Mouse (Mus musculus): ENCODE measurements around the gene Wnt3a. TPM values are rescaled to one million over a fixed set of nuclear protein-coding genes. Genes with fewer than 3 reads are reported as not detected.

Wnt3a gene
- polyA plus RNA-seq (2015; fragmentation: Nextera tagmentation; extraction: Ambion mirVana), result 0.35 and 0.73 TPM in 2 replicates

GRCm38 (mm10) chr11:59290702-59291303, at the start of gene Wnt3a:
Wnt3a (minus strand) TSS chr11:59290752.
- under 1% methylated on average over 26 of the region's 60 CpGs for WGBS
- peak within 1 kb of the TSS; percentile 30 for H3K4me3 ChIP-seq (replicated peaks; ENCODE audit: low read length)
- H3K27ac ChIP-seq (ENCODE audit: low read length), result no peak within 1 kb of the TSS
- no peak within 1 kb of the TSS for H3K9ac ChIP-seq (replicated peaks; ENCODE audit: low read depth, low read length)
- H3K36me3 ChIP-seq (ENCODE audit: control insufficient read depth, insufficient read depth), result no peaks in the 10 kb centered on the region
- H3K4me2 ChIP-seq (ENCODE audit: low read length), result peak within 1 kb of the TSS; percentile 34
- H3K4me1 ChIP-seq (replicated peaks; ENCODE audit: control insufficient read depth, insufficient read depth, low read length), result peaks cover 9% of the 10 kb centered on the region
- no peak for ATAC-seq
- no peaks in the 10 kb centered on the region for H3K9me3 ChIP-seq (ENCODE audit: control insufficient read depth, low read length)
- peaks cover 81% of the 10 kb centered on the region for H3K27me3 ChIP-seq (replicated peaks; ENCODE audit: control insufficient read depth, insufficient read depth, low read length)

- no peak for ATAC-seq
- WGBS, result 91% methylated on average over 2 of the region's 2 CpGs
- H3K27ac ChIP-seq (ENCODE audit: low read length), result no peak overlapping the region
These were observed 48.2 kb upstream of the Wnt3a start for GRCm38 (mm10) chr11:59338736-59339120.

GRCm38 (mm10) chr11:59337955-59338735, 47.6 kb upstream of the Wnt3a start:
- Histone ChIP-seq H3K9ac (replicated peaks; ENCODE audit: low read depth, low read length) (no peak overlapping the region), H3K4me2 (ENCODE audit: low read length) (no peak overlapping the region), H3K27ac (ENCODE audit: low read length) (no peak overlapping the region), H3K9me3 (ENCODE audit: control insufficient read depth, low read length) (no peaks in the 10 kb centered on the region), H3K4me1 (replicated peaks; ENCODE audit: control insufficient read depth, insufficient read depth, low read length) (no peaks in the 10 kb centered on the region), H3K27me3 (replicated peaks; ENCODE audit: control insufficient read depth, insufficient read depth, low read length) (no peaks in the 10 kb centered on the region), H3K4me3 (replicated peaks; ENCODE audit: low read length) (no peak overlapping the region), H3K36me3 (ENCODE audit: control insufficient read depth, insufficient read depth) (no peaks in the 10 kb centered on the region)
- 66% methylated on average over 13 of the region's 13 CpGs for WGBS
- no peak for ATAC-seq

More at GRCm38 (mm10) chr11:59338736-59339120, 48.2 kb upstream of the Wnt3a start:
- no peaks in the 10 kb centered on the region for H3K27me3 ChIP-seq (replicated peaks; ENCODE audit: control insufficient read depth, insufficient read depth, low read length)
- no peak overlapping the region for H3K4me2 ChIP-seq (ENCODE audit: low read length)
- H3K9ac ChIP-seq (replicated peaks; ENCODE audit: low read depth, low read length), result no peak overlapping the region
- H3K36me3 ChIP-seq (ENCODE audit: control insufficient read depth, insufficient read depth), result no peaks in the 10 kb centered on the region
- H3K9me3 ChIP-seq (ENCODE audit: control insufficient read depth, low read length), result no peaks in the 10 kb centered on the region
- no peak overlapping the region for H3K4me3 ChIP-seq (replicated peaks; ENCODE audit: low read length)
- H3K4me1 ChIP-seq (replicated peaks; ENCODE audit: control insufficient read depth, insufficient read depth, low read length), result no peaks in the 10 kb centered on the region

GRCm38 (mm10) chr11:59336381-59336780, 45.8 kb upstream of the Wnt3a start:
- H3K4me2 ChIP-seq (ENCODE audit: low read length), result no peak overlapping the region
- no peaks in the 10 kb centered on the region for H3K36me3 ChIP-seq (ENCODE audit: control insufficient read depth, insufficient read depth)
- H3K27ac ChIP-seq (ENCODE audit: low read length), result no peak overlapping the region
- no peaks in the 10 kb centered on the region for H3K4me1 ChIP-seq (replicated peaks; ENCODE audit: control insufficient read depth, insufficient read depth, low read length)
- WGBS, result 10% methylated on average over 1 of the region's 1 CpGs
- no peak for ATAC-seq
- no peak overlapping the region for H3K4me3 ChIP-seq (replicated peaks; ENCODE audit: low read length)
- no peak overlapping the region for H3K9ac ChIP-seq (replicated peaks; ENCODE audit: low read depth, low read length)
- H3K9me3 ChIP-seq (ENCODE audit: control insufficient read depth, low read length), result no peaks in the 10 kb centered on the region
- no peaks in the 10 kb centered on the region for H3K27me3 ChIP-seq (replicated peaks; ENCODE audit: control insufficient read depth, insufficient read depth, low read length)

- H3K9ac ChIP-seq (replicated peaks; ENCODE audit: low read depth, low read length), result no peak overlapping the region
- H3K4me2 ChIP-seq (ENCODE audit: low read length), result no peak overlapping the region
- H3K4me3 ChIP-seq (replicated peaks; ENCODE audit: low read length), result no peak overlapping the region
- 50% methylated on average over 2 of the region's 2 CpGs for WGBS
- no peaks in the 10 kb centered on the region for H3K36me3 ChIP-seq (ENCODE audit: control insufficient read depth, insufficient read depth)
- H3K27ac ChIP-seq (ENCODE audit: low read length), result no peak overlapping the region
- no peak for ATAC-seq
- H3K27me3 ChIP-seq (replicated peaks; ENCODE audit: control insufficient read depth, insufficient read depth, low read length), result no peaks in the 10 kb centered on the region
- H3K4me1 ChIP-seq (replicated peaks; ENCODE audit: control insufficient read depth, insufficient read depth, low read length), result no peaks in the 10 kb centered on the region
- H3K9me3 ChIP-seq (ENCODE audit: control insufficient read depth, low read length), result no peaks in the 10 kb centered on the region
These were observed 45.4 kb upstream of the Wnt3a start for GRCm38 (mm10) chr11:59335942-59336341.

GRCm38 (mm10) chr11:59335150-59335549, 44.6 kb upstream of the Wnt3a start:
- Histone ChIP-seq H3K4me3 (replicated peaks; ENCODE audit: low read length) (no peak overlapping the region), H3K4me2 (ENCODE audit: low read length) (no peak overlapping the region), H3K4me1 (replicated peaks; ENCODE audit: control insufficient read depth, insufficient read depth, low read length) (no peaks in the 10 kb centered on the region), H3K9me3 (ENCODE audit: control insufficient read depth, low read length) (no peaks in the 10 kb centered on the region), H3K27ac (ENCODE audit: low read length) (no peak overlapping the region), H3K27me3 (replicated peaks; ENCODE audit: control insufficient read depth, insufficient read depth, low read length) (no peaks in the 10 kb centered on the region), H3K36me3 (ENCODE audit: control insufficient read depth, insufficient read depth) (no peaks in the 10 kb centered on the region), H3K9ac (replicated peaks; ENCODE audit: low read depth, low read length) (no peak overlapping the region)
- 79% methylated on average over 4 of the region's 4 CpGs for WGBS
- ATAC-seq, result no peak

GRCm38 (mm10) chr11:59332938-59333337, 42.4 kb upstream of the Wnt3a start:
- no peaks in the 10 kb centered on the region for H3K9me3 ChIP-seq (ENCODE audit: control insufficient read depth, low read length)
- no peak overlapping the region for H3K9ac ChIP-seq (replicated peaks; ENCODE audit: low read depth, low read length)
- no peaks in the 10 kb centered on the region for H3K36me3 ChIP-seq (ENCODE audit: control insufficient read depth, insufficient read depth)
- H3K4me3 ChIP-seq (replicated peaks; ENCODE audit: low read length), result no peak overlapping the region
- H3K27ac ChIP-seq (ENCODE audit: low read length), result no peak overlapping the region
- H3K27me3 ChIP-seq (replicated peaks; ENCODE audit: control insufficient read depth, insufficient read depth, low read length), result no peaks in the 10 kb centered on the region
- H3K4me1 ChIP-seq (replicated peaks; ENCODE audit: control insufficient read depth, insufficient read depth, low read length), result no peaks in the 10 kb centered on the region; the same call in 1 of the 2 replicates
- 29% methylated on average over 9 of the region's 9 CpGs for WGBS
- no peak for ATAC-seq
- no peak overlapping the region for H3K4me2 ChIP-seq (ENCODE audit: low read length)

- no peak for ATAC-seq
- Histone ChIP-seq H3K27ac (ENCODE audit: low read length) (no peak overlapping the region), H3K9me3 (ENCODE audit: control insufficient read depth, low read length) (no peaks in the 10 kb centered on the region), H3K9ac (replicated peaks; ENCODE audit: low read depth, low read length) (no peak overlapping the region), H3K4me3 (replicated peaks; ENCODE audit: low read length) (no peak overlapping the region), H3K4me1 (replicated peaks; ENCODE audit: control insufficient read depth, insufficient read depth, low read length) (no peaks in the 10 kb centered on the region; the same call in 1 of the 2 replicates), H3K27me3 (replicated peaks; ENCODE audit: control insufficient read depth, insufficient read depth, low read length) (no peaks in the 10 kb centered on the region), H3K4me2 (ENCODE audit: low read length) (no peak overlapping the region), H3K36me3 (ENCODE audit: control insufficient read depth, insufficient read depth) (no peaks in the 10 kb centered on the region)
- WGBS, result 79% methylated on average over 16 of the region's 16 CpGs
These were observed 40.8 kb upstream of the Wnt3a start for GRCm38 (mm10) chr11:59331167-59331869.

GRCm38 (mm10) chr11:59330560-59330959, 40.0 kb upstream of the Wnt3a start:
- no peak overlapping the region for H3K27ac ChIP-seq (ENCODE audit: low read length)
- 44% methylated on average over 5 of the region's 5 CpGs for WGBS
- H3K36me3 ChIP-seq (ENCODE audit: control insufficient read depth, insufficient read depth), result no peaks in the 10 kb centered on the region

More at GRCm38 (mm10) chr11:59330560-59330959, 40.0 kb upstream of the Wnt3a start:
- Histone ChIP-seq H3K9ac (replicated peaks; ENCODE audit: low read depth, low read length) (no peak overlapping the region), H3K9me3 (ENCODE audit: control insufficient read depth, low read length) (no peaks in the 10 kb centered on the region), H3K4me3 (replicated peaks; ENCODE audit: low read length) (no peak overlapping the region), H3K27me3 (replicated peaks; ENCODE audit: control insufficient read depth, insufficient read depth, low read length) (no peaks in the 10 kb centered on the region), H3K4me2 (ENCODE audit: low read length) (no peak overlapping the region), H3K4me1 (replicated peaks; ENCODE audit: control insufficient read depth, insufficient read depth, low read length) (no peaks in the 10 kb centered on the region; the same call in 1 of the 2 replicates)
- ATAC-seq, result no peak
